Mouse (Mus musculus) liver, adult 2 months (tissue): Measurements from ENCODE around the gene Tanc1. TPM values are rescaled to one million over a fixed set of nuclear protein-coding genes. Genes with fewer than 3 reads are reported as not detected.

Experiments
- DNase-seq: peaks from one replicate; pipeline ENCODE4 v3.0.0-alpha.2; 2011; ENCODE audit warnings: low read depth, low spot score; ENCODE audit errors: extremely low read depth
- H3K27ac ChIP-seq: fragments of 200-500 bp; replicated peaks from 2 replicates; pipeline ENCODE4 v1.5.1; 2012; ENCODE audit warnings: low read depth, mild to moderate bottlenecking, control low read depth, inconsistent platforms, low read length; ENCODE audit not compliant: insufficient read depth
- H3K27me3 ChIP-seq: fragments of 200-500 bp; 2 replicates; pipeline ENCODE4 v1.6.1; 2012; ENCODE audit warnings: mild to moderate bottlenecking, moderate library complexity, low read length, inconsistent platforms; ENCODE audit not compliant: control insufficient read depth, insufficient read depth
- H3K36me3 ChIP-seq: fragments of 200-500 bp; 2 replicates; pipeline ENCODE4 v1.6.1; 2012; ENCODE audit warnings: low read length, inconsistent platforms; ENCODE audit not compliant: control insufficient read depth, insufficient read depth
- H3K4me1 ChIP-seq: fragments of 200-500 bp; 2 replicates; pipeline ENCODE4 v1.6.1; 2011; ENCODE audit warnings: low read length; ENCODE audit not compliant: control insufficient read depth, insufficient read depth
- H3K4me3 ChIP-seq: fragments of 200-500 bp; 2 replicates; pipeline ENCODE4 v1.5.1; 2011; ENCODE audit warnings: low read depth, mild to moderate bottlenecking, control low read depth, low read length, moderate library complexity; ENCODE audit not compliant: insufficient read depth
- H3K79me2 ChIP-seq: fragments of 200-500 bp; 2 replicates; pipeline ENCODE4 v1.6.1; 2012; ENCODE audit warnings: inconsistent platforms, mild to moderate bottlenecking, low read length, moderate library complexity; ENCODE audit not compliant: control insufficient read depth, insufficient read depth
- H3K9ac ChIP-seq: fragments of 200-500 bp; 2 replicates; pipeline ENCODE4 v1.6.1; 2012; ENCODE audit warnings: low read depth, mild to moderate bottlenecking, control low read depth, inconsistent platforms, low read length
- CTCF ChIP-seq: fragments of 200-500 bp; IDR thresholded peaks from 2 replicates; pipeline ENCODE4 v1.5.1; 2011; ENCODE audit warnings: low read depth, low read length, control low read depth
- POLR2A ChIP-seq: fragments of 200-500 bp; IDR thresholded peaks from 2 replicates; pipeline ENCODE4 v1.6.1; 2011; ENCODE audit warnings: low read length, control low read depth; ENCODE audit not compliant: insufficient read depth; ENCODE audit errors: extremely low read depth
- WGBS: fragments of 180-500 bp; shearing (Covaris S2); methylation state at CpG from one replicate; pipeline ENCODE4 v1.1.7; 2018; 5-methylcytosine and 5-hydroxymethylcytosine counted together
- polyA plus RNA-seq: library from polyadenylated mRNA; depleted of rRNA; stranded (reverse); fragments of >200 nt; gene quantifications from 2 replicates; pipeline ENCODE4 v1.2.3, GENCODE M21; 2012
- total RNA-seq: library from RNA; depleted of rRNA; stranded (reverse); fragments of >200 nt; gene quantifications from 2 replicates; pipeline ENCODE4 v1.2.3, GENCODE M21; 2014

Gene Tanc1
- total and polyA plus RNA-seq, 2 experiments: 2.7 to 5.0 TPM

DNA sequence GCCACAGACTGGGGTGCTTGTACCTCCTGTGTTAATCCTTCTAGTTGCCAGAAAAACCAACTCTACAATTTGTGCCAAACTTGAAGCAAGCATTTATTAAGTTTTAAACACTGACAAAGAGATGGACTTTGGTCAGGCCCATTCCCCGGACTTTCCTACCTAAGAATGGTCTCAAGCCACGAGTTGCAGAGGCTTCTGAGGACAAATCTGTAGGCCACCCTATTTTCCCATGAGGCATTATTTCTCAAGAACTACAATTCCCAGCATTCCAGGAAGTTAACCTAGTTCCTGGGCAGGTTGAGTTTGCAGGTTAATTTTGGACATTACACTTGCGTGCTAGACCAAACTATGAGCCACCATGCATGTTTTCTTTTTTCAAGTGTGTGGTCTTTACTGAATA is 85.3 kb downstream of the Tanc1 start:
- TF ChIP-seq POLR2A (no peak), CTCF (no peak)
- H3K4me3 ChIP-seq: no peak overlapping the region
- peak; percentile 74 for DNase-seq
- WGBS: 24% methylated on average over 3 of the region's 3 CpGs
- no peaks in the 10 kb centered on the region; the same call in 1 of the 2 replicates for H3K79me2 ChIP-seq
- no peak overlapping the region for H3K9ac ChIP-seq
- no peaks in the 10 kb centered on the region for H3K27me3 ChIP-seq
- H3K4me1 ChIP-seq: peaks cover 6% of the 10 kb centered on the region
- H3K27ac ChIP-seq: no peak overlapping the region
- H3K36me3 ChIP-seq: no peaks in the 10 kb centered on the region

DNA sequence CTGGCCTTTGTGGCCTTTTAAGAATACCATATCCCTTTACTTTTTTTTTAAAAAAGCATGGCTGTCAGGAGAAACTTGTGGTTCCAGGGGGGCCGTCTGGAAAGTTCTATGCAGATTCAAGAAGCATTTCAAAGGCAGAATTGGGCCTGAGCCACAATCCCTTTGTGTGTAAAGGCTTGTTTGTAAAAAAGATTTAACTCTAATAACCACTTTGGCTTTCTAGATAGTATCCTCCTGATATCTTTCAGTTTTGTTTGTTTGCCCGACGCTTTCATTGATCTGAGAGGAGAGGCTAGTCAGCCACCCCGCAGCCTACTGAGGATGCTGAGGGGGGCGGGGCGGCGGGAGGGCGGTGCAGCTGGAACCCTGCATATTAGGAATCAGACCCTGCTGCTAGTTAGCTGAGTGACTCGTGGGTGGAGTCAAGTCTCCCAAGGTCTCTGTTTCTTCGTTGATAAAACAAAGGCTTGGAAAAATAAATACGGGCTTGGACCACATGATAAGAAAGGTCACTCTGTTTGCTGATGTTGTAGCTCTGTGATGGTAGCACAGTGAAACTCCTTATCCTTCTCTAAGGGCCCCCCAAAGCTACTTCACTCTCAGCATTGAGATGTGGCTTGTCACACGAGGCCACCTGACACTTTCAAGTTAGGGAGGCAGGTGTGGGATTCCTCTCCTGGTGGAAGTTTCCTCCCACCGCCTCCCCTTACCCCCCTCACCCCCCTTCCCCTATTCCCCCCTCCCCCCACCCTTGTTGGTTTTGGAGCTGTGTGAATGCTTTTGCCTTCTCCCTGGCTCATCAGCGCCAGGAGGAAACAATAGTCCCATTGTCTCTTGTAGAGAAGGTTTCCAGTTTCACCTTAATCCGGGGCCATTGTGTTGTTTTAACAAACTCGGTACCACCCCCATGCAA is 86.1 kb downstream of the Tanc1 start:
- Histone ChIP-seq H3K27me3 (no peaks in the 10 kb centered on the region), H3K36me3 (no peaks in the 10 kb centered on the region), H3K27ac (no peak overlapping the region), H3K4me3 (no peak overlapping the region; the same call in 1 of the 2 replicates), H3K9ac (no peak overlapping the region), H3K79me2 (no peaks in the 10 kb centered on the region; the same call in 1 of the 2 replicates), H3K4me1 (peaks cover 6% of the 10 kb centered on the region)
- TF ChIP-seq CTCF: no peak
- TF ChIP-seq POLR2A: no peak
- DNase-seq: peak; percentile 58
- 11% methylated on average over 16 of the region's 16 CpGs for WGBS

DNA sequence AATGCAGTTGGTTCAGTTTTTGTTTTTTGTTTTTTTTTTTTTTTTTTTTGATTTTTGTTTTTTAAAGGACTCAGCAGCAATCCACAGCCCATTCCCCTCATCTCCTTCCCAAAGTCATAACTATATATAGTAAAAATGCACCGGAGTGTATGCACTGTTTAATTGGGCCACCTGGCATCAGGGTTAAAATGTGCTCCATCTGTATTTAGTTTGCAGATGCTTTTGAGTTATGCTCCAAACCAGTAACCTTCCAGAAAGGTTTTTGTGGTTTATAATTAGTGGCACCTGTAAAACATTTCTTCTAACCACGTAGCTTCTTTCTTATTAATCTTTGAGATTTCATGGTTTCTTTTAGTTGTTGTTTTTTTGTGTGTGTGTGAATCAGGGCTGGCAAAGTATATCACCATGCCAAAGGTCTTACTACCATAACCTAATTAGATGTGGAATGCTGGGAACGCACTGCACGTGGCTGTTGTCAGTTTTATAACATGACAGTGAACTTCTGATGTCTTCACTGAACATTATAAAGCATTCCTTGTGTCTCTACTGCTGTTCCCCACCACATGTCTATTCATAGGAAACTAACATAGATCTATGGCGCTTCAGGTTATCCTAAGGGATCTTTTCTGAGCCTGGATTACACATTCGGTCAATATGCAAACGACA is 86.9 kb downstream of the Tanc1 start:
- TF ChIP-seq CTCF: no peak
- TF ChIP-seq POLR2A: no peak
- H3K27ac ChIP-seq: no peak overlapping the region

DNA sequence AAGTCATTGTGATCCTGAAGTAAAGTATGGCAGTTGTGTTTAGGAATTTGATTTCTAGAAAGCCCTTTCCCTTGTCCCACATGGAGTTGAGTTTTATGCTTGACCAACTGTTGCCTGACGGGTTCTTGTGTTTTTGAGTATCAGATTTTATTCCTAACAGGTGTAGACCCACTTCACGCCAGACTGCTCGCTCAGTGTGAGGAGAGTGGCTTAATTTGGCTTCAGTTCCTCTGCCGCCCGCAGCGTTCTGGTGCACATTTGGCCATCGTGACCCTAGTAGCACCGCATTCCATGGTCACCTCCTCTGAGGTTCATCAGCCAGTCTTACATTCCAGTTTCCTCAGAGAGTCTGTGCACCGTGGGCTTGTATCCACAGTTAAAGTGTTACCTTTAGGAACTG is 88.1 kb downstream of the Tanc1 start:
- Histone ChIP-seq H3K9ac (no peak overlapping the region), H3K4me3 (no peak overlapping the region), H3K79me2 (no peaks in the 10 kb centered on the region; the same call in 1 of the 2 replicates), H3K4me1 (peaks cover 6% of the 10 kb centered on the region), H3K27me3 (no peaks in the 10 kb centered on the region), H3K27ac (no peak overlapping the region), H3K36me3 (no peaks in the 10 kb centered on the region)
- whole genome bisulfite sequencing: 93% methylated on average over 9 of the region's 9 CpGs
- no peak for DNase-seq
- TF ChIP-seq POLR2A: no peak
- TF ChIP-seq CTCF: no peak

More for the DNA sequence above, 86.9 kb downstream of the Tanc1 start:
- Histone ChIP-seq H3K4me3 (no peak overlapping the region), H3K4me1 (peaks cover 6% of the 10 kb centered on the region), H3K36me3 (no peaks in the 10 kb centered on the region), H3K9ac (no peak overlapping the region), H3K79me2 (no peaks in the 10 kb centered on the region; the same call in 1 of the 2 replicates), H3K27me3 (no peaks in the 10 kb centered on the region)
- 85% methylated on average over 7 of the region's 7 CpGs for WGBS
- DNase-seq: no peak

DNA sequence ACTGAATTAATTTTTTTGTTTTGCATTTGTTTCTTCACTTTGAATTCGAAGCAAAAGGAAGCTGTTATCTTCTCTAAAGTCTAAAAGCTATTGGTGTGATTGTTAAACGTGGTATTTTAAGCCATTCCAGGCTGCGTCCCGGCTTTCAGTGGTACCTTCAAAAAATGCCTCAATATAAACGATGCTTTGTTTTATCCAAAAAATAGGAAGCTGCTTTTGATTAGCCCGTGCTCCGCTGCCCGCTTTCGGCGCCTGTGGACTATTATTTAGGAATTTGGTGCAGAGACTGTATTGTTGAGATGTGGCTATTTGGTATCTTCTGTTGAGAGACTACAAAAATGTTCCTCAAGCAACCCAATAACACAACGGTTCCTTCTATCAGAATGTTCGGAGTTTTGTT is 93.4 kb downstream of the Tanc1 start:
- Histone ChIP-seq H3K36me3 (no peaks in the 10 kb centered on the region), H3K27me3 (no peaks in the 10 kb centered on the region), H3K9ac (no peak overlapping the region), H3K27ac (no peak overlapping the region), H3K4me1 (no peaks in the 10 kb centered on the region), H3K4me3 (no peak overlapping the region), H3K79me2 (no peaks in the 10 kb centered on the region; the same call in 1 of the 2 replicates)
- WGBS: 86% methylated on average over 12 of the region's 12 CpGs
- TF ChIP-seq CTCF: no peak
- no peak for TF ChIP-seq POLR2A
- DNase-seq: no peak
